Mouse (Mus musculus) E14TG2a.4 (cell line): ENCODE results near the gene Spred2.

Source experiments
- CTCF ChIP-seq: conservative IDR thresholded peaks from 2 replicates; pipeline ENCODE4 v1.5.1; 2014; ENCODE audit warnings: low read length
- NANOG ChIP-seq: IDR thresholded peaks from 2 replicates; pipeline ENCODE4 v1.6.1; 2014; ENCODE audit warnings: borderline replicate concordance, low read length, mixed read lengths

DNA sequence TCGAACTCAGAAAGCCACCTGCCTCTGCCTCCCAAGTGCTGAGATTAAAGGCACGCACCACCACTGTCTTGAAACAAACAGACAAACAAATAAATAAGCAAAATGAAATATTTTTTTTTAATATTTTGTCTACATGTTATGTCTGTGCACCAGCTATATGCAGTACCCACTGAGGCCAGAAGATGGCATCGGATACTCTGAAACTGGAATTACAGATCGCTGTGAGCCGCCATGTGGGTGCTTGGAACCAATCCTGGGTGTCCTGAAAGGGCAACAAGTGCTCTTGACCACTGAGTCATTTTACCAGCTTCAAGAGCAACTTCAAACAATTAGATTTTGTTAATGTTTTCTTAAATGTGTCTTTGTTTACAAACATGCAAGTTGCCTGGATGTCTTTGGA, 11.5 kb upstream of the Spred2 start:
- TF ChIP-seq CTCF: peak; percentile 60
- no peak for TF ChIP-seq NANOG
